Mouse (Mus musculus) retina, postnatal 7 days (tissue): ENCODE measurements around the gene Ggt7.
"Not testable (repeated sequence)": the region's sequence is repeated elsewhere in the genome, so short reads cannot be mapped to it uniquely, and the experiment has no call there.

ENCODE experiments used
- DNase-seq: peaks from one replicate; pipeline ENCODE4 v3.0.0-alpha.2; 2012; ENCODE audit warnings: low read depth, low spot score

The Ggt7 gene

DNA sequence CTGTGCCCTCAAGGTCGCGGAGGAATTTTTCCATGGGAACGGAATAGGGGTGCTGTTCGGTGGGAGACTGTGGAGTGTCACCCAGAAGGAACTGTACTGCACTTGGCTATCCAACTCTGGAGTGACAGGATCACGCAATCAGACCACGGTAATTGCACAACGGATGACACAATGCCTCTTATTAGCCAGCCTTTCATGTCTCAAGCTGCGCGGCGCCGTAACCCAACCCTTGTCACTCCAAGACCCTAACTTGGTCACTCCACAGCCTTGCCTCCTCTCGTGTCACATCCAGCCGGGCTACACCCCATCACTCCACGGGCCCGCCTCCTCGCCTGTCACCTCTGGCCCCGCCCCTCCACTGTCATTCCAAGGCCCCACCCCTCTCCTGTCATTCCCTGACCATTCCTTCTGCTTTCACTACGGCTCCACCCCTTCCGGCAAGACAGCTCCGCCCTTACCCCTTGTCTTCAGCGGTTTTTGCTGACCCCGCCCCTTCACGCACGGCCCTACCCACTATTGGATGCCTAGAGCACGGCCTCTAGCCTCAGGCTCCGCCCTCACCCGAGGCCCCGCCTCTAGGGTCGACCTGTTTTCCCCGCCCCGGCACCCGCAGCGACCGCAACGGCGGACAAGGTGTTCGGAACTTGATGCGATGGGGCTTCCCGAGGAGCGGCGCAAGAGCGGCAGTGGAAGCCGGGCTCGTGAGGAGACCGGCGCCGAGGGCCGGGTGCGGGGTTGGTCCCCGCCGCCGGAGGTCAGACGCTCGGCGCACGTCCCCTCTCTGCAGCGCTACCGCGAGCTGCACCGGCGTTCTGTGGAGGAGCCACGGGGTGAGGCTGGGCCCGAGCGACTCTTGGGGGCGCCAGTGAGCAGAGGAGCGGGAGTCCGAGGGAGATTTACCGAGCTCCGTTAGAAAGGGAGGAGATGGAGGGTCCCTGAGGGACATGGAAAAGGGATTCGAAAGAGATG is at the start of gene Ggt7, which contains the start of gene Acss2:
TSS of gene Ggt7 (minus strand) at position 783 of the 969 bp plus-strand sequence.
TSS of gene Acss2 (plus strand) at position 494 of the 969 bp plus-strand sequence.
- DNase-seq, result peak; percentile 97

DNA sequence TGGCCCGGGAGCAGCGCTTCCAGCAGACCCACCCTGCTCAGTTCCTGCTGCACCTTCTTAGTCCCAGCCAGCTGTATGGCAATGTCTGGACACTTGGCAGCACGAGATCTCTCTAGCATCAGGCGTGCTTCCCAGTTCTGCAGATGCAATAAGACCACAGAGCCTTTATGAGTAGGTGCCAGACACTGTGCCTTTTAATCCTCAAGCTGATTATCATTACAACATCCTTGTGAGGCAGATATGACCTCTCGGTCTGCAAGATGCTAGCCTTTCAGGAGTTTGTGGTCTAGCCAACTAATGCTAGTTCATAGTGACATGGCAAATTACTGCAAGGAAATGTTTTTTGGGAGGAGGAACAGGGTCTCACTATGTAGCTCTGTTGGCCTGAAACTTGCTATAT is 49.7 kb upstream of the Ggt7 start:
- DNase-seq, result no peak

DNA sequence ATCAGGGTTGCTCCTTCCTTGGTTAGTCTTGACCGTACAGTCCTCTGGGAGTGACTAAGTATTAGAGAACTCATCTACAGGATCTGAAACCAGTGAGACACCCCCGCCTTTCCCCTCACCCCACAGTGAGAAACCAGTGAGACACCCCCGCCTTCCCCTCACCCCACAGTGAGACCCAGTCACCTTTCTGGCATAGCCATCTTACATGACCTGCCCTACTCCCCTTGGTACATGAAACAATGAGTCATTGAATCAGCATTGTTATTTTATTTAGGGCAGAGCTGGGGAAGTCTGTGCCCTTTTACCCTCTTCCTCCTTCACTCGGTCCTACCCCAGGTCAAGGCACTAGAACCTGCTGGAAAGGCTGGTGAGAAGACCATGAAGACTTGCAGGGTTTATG is 44.9 kb upstream of the Ggt7 start:
- DNase-seq, result no peak

DNA sequence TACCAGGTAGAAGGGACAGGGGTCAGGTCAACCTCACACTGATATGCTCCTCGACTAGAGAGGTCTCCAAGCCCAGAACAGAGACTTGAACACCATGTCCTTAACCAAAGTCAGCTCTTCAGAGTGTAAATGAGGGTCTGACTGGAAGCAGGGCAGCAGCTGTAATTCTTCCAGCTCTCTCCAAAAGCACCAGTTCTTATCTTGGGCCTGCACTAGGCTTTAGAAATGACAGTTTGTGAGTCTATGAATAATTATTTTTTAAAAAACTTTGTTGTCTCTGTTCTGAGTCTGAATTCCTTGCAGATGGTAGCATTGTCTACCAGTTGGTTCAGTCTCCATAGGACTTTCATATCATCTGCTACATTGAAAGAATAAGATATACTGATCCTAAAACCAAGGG is 44.2 kb upstream of the Ggt7 start:
- DNase-seq, result no peak

DNA sequence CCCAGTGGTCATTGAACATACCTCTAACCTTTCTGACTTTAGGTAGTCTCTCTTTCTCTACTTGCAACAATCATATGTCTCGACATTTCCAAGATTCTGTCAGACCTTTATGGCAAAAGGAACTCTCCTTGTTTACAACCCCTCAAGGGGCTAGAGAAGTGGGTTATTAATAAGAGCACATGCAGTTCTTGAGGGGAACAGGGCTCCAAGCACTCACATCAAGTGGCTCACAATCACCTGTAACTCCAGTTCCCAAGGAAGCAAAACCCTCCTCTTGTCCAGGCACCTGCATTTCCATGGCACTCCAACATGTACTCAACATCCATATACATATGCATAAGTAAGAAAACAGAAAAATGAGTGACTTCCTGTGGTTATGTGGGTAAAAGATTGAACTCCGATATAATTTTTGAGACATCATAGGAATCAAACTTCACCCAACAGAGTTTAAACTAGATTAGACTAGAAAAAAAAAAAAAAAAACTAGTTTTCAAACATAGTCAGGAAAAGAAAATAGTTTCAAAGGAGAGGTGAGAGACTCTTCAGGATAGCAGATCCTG is 36.5 kb upstream of the Ggt7 start:
- no peak for DNase-seq

DNA sequence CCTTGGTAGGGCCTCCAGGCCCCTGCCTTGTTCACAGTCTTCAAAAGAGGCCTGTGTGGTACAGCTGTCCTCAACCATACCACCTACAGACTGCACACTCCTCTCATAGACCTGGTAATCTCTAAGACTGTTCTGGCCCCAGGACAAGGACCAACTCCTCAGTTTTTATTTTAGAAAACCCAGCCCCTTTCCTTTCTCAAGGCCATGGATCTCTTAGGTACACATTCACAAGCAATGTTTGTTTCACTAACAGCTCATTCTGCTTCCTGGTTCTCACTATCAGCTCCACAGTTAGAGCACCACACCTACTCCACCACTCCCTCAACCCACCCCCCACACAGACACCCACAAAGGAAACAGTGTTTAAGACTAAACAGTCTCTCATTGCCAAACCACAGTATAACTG is 34.9 kb upstream of the Ggt7 start:
- DNase-seq, result no peak

DNA sequence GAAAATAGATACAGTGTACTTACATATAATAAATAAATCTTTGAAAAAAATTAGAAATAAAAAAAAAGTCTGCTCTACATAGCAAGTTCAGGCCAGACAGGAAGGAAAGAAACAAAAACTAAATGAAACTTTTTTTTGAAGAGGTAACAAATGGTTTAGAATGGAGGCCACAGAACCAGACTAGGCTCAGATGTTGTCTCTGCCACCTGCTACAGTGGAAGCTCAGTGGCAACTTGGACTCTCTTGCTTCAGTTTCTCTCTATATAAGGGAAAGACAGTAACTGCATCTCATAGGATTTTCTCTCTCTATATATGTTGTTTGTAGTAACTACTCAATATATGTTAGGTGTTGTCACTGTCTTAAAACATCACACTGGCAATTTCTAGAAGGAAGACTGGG is 34.3 kb upstream of the Ggt7 start:
- no peak for DNase-seq

DNA sequence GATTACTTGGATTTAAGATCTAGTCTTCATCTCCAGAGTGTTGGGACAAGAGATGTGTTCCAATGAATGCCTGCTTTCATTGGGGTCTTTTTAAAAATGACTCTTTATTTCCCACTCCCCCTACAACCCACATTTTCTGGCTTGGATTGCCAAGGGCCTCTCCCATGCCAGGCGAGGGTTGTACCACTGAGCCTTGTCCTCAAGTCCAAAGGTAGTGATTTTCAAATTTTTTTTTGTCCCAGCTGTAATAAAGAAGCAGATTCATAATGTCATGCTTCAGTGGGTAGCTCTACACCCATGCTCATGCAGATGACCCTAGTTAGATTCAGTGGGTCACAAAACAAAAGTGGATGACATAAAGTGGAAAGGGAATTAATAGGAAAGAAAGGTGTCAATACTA is 28.9 kb upstream of the Ggt7 start:
- DNase-seq, result no peak

DNA sequence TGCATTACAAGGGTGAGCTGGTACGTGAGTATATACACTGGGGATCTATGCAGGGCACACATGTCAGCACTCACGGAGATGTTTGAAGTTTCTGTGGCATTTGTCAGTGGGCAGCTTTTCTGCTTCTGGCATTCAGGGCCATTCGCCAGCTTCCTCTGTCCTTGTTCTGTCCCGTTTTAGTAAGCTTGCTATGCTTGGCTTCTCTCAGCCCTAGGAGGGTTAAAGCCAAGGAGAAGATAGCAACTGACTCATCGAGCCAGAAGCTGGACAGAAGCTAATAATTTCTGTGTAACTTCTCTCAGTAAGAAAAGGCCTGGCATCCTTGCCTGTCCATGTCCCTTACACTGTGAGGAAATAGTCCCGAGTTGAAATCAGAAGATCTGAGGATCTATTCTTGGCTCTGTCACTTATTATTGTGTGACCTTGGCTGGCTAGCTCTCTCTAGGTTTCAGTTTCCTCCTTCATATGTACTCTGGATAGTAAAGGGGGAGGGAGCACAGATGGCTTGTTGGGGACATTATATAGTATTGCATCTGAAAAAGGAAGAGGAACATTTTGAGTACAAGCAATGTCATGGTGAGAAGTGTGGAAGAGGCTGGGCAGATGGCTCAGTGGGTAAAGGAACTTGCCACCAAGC is 22.9 kb upstream of the Ggt7 start:
- DNase-seq, result no peak

DNA sequence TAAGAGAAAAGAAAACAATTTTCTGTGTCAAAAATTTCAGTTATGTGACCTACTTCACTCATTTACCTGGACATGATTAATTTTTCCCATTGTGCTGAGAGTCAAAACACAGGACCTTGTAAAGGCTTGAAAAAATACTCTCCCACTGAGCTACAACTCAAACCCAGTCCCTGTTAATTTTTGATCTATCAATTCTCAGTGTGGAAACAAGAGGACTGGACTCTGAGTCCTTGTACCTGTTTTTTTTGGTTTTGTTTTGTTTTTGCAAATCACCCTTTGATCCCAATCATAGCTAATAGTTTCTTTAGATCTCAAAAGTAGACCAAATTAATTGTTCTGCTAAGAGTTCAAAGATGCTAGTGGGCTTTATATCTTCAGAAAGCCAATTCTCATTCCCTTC is 21.7 kb upstream of the Ggt7 start:
- no peak for DNase-seq

DNA sequence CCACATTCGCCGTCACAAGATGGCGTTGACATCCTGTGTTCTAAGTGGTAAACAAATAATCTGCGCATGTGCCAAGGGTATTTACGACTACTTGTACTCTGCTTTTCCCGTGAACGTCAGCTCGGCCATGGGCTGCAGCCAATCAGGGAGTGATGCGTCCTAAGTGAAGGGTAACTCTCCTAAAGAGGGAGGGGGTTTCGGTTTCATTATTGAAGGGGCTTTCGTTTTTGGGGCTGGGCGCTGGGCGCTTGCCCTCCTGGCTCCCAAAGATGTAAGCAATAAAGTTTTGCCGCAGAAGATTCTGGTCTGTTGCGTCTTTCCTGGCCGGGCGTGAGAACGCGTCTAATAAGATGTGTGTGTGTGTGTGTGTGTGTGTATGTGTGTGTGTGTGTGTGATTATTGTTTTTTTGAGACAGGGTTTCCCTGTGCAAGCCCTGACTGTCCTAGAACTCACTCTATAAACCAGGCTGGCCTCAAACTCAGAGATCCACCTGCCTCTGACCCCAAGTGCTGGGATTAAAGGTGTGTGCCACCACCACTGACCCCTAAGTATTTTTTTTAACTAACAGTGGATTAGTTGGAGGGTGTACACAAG is 20.5 kb upstream of the Ggt7 start:
- DNase-seq, result not testable (repeated sequence)

DNA sequence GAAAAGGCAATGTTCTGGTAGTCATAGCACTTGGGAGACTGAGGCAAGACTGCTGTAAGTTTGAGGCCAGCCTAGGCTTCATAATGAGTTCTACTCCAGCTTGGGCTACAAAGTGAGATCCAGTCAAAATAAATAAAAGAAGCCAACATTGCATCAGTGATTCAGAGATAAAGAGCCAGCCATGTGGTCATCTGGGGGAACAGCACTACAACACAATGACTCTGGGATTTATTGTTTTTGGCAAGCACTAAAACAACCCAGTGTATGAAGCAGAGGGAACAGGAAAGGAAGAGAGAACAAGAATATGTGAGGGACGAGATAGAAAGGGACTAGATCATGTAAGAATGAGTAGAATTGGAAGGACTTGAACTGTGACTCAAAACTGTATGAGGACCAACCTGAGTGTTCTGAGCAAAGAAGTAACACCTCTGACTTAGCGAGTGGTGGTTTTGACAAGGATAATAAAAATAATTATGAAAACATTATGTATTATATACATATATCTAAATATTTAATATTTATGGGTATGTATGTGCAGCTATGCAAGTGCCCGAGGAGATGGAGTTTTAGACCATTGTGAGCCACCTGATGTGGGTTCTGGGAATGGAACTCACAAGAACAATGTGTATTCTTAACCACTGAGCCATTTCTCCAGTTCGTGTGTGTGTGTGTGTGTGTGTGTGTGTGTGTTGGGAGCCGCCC is 19.9 kb upstream of the Ggt7 start:
- DNase-seq, result no peak

DNA sequence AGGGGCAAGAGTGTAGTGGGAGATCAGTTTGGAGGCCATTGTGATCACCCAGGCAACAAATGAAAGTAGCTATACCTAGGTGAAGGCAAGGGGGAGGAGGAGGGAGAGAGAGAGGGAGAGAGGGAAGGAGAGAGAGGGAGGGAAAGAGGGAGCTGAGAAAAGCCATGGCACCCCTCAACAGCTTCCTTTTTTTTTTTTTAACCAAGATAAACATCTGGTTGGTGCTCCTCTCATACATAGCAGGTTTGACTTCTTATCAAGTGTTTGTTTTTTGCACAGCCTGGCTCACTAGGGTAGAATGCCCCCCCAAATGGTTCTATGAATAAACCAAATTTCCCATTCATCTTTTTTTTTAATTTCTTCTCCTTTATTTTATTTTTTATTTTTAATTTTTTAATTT is 18.3 kb upstream of the Ggt7 start:
- DNase-seq, result no peak

DNA sequence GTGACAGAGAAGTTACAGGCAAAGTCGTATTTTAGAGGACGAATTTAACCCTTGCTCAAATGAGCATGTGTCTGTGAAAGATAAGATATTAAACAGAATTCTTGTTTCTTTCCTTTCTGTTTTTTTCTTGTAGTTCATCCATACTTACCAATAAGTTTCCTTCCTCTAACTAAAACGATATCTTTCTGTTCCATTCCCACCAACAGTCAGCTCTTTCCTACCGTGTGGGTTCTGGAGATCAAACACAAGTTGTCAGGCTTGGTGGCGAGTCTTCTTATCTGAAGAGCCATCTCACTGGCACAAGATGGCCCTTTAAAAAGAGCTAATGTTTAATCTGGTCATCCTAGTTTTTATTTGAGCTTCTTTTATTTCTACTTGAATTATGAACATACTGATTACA is 9.3 kb upstream of the Ggt7 start:
- no peak for DNase-seq

DNA sequence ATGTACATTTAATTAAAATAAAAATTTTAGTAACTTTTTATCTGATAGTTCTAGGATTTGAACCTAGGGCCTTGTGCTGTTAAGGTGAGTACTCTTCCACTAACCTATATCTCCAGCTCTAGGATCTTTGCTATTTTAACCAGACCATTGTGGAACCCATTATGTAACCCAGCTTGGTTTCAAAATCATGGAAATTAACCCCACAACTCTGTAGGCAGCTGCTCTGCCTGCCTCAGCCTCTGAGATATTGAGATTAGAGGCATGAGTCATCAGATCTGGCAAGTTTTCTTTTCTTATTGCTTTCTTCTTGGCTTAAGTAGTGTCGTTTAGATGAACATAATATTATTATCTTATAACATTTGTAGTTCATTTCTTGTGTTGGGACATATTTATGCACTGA is 6.3 kb upstream of the Ggt7 start:
- DNase-seq, result no peak

DNA sequence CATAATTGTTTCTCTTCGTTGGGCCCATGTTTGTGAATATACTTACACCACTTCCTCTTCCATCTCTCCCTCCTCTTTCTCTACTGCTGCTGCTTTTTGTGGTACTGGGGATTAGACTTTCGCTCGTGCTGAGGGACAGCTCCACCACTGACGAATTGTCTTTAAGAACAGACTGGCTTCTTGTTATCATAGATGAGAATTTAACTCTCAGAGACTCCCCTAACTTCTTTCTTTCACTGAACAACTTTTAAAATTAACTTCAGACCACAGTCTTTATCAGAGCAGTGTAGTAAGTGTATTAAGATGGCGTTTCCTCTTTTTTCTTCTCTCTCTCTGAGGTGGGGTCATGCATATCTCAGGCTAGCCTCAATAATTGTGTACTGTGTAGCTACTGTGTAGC is 5.7 kb upstream of the Ggt7 start:
- DNase-seq, result no peak

DNA sequence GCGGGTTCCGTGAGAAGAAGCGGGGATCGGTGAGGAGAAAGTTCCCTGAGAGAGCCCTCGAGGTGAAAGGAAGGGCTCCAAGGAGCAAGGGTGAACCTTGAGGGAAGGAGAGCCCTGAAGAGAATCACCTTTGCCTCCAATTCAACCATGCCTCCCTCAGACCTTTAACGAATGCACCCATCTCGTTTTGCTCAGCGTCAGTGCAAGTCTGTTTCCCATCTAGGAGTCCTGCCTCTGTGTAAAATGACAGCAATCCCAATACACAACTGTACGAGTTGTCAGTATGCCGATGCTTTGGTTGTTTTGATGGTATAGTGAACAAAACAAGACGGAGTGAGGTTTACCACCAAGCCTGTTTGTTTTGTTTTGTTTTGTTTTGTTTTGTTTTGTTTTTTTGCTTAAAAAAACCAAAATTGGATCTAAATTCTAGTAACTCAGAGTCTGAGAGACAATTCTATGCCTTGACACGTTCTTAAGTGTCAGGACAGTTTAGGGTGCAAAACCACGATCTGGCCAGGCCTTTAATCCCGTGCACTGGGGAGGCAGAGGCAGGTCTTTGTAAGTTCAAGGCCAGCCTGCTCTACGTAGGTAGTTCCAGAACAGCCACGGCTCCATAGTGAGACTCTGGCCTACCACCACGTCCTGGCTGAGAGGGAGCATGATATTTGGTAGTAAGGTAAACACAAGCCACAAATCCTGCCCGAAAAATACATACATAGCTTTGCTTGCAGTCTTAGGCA is 664 bp upstream of the Ggt7 start:
- no peak for DNase-seq

DNA sequence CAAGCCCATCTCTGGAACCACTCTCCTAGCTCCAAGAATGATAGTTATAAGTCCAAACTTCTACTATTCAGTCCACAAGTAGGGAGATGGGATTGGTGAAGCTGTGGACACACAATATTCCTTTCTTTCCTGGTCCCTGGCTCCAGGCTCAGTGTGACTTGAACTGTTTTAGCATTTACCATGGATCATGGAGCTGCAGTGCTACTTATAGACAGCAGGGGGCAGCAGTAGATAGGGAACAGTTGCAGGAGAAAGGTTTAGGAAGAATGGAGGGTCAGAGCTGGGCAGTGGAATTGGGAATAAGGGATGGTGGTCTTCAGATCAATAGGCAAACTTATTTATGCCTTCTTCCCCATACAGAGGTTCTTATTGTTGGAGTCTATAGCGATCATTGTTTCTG is 2.1 kb downstream of the Ggt7 start:
- DNase-seq, result peak; percentile 57

DNA sequence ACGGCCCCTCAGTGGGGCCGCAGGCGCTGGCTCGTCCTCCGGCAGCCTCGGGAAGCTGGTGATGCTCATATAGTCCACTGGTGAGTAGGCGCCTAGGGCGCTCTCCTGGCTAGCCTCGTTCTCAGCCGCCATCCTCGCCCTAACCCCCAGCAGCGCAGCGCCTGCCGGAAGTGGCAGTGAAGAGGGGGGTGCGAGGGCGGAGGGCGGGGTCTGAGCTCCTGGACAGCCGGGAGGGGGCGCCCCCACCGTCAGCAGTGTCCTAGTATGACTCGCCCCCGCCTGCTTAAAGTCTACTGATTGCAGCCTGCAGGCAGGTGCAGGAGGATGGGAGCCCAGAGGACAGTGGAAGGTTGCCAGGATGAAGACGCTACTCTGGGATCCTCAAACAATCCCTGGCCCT is 3.4 kb downstream of the Ggt7 start:
- peak; percentile 56 for DNase-seq

DNA sequence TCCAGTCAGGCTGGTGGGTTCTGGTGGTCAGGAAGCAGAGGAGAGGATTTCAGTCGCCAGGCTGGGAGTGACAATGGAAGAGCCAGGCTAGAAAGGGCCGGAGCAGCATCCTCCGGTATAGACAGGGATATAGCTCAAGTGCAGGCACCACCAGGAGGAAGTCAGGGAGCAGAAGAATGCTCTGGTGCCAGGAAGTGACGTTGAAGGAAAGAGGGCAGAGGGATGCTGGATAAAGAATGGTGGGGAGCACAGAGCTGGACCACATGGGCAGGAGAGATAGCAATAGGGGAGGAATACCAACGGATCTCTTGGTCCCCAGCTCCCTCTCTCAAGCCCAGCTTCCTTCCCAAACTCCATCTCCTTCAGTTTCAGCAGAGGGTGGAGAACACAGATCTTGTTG is 4.5 kb downstream of the Ggt7 start:
- DNase-seq, result no peak

DNA sequence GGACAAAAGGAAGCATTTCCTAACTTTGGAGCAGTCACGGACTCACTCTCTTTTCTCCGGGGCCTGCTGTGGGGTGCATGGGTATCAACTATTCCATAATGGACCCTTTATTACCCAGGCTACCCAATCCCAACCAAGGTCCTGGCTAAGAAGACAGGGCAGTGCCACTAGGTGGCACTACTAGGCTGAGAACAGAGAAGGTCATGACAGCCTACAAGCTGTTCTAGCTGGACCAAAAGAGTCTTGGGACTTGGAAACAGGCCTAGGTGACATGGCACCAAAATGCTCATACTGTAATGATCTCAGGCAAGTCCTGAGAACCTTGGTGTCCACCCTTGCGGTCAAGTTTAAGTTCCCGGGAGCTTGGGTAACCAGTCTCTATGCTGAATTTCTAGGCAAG is 5.6 kb downstream of the Ggt7 start:
- DNase-seq, result peak; percentile 37
